Mouse (Mus musculus) heart, postnatal 4 days (tissue): ENCODE measurements around the gene Cep41. TPM values are rescaled to one million over a fixed set of nuclear protein-coding genes. Genes with fewer than 3 reads are reported as not detected.

Experiments
- DNase-seq: peaks from one replicate; pipeline ENCODE4 v3.0.0; 2021
- total RNA-seq, 2 experiments: library from RNA; stranded (reverse); gene quantifications; 2 replicates each; pipeline ENCODE4 v1.2.3; 2021

The Cep41 gene
- total RNA-seq, 2 experiments from 2014 or later = 4.2 to 8.0 TPM

DNA sequence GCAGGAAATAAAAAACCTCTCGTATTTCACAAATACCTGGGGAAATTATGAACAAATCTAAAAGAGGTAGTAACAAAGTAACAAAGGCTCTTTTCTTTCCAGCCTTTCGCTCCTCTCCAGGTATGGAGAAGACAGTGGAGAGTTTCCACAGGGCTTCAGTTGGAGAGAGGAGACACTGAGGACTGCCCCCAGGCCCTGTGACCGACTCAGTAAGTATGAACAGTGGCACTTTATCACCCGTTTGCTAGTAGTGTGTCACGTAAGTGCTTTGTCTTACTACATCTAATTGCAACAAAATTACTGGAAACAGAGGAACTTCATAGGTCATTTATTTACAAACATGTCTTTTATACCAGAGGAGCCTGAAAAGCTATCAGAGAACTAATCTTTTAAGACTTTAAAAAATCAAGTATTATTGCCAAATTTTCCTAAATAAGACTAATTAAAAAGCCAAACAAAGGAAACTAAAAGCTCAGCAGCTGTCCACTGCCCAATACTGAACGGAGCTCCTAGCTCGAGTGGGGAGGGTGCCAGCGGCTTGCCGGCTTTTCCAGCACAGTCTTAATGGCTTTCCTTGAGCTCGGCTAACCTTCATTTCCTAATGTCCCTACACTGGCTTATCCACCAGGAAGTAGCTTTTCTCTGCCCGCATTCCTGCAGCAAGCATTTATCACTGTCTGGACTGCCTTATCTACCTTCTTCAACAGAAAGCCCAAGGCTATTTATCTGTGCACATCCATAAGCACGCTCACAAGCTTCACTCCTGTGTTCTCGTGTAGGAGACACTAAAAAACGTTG is 19.6 kb downstream of the Cep41 start:
- peak; percentile 57 for DNase-seq

- DNase-seq = no peak
These were observed 21.9 kb downstream of the Cep41 start for GRCm38 (mm10) chr6:30671696-30672095.

- DNase-seq = no peak
These were observed 26.0 kb downstream of the Cep41 start for GRCm38 (mm10) chr6:30667585-30667984.

- no peak for DNase-seq
These were observed 27.5 kb downstream of the Cep41 start for GRCm38 (mm10) chr6:30666043-30666442.

DNA sequence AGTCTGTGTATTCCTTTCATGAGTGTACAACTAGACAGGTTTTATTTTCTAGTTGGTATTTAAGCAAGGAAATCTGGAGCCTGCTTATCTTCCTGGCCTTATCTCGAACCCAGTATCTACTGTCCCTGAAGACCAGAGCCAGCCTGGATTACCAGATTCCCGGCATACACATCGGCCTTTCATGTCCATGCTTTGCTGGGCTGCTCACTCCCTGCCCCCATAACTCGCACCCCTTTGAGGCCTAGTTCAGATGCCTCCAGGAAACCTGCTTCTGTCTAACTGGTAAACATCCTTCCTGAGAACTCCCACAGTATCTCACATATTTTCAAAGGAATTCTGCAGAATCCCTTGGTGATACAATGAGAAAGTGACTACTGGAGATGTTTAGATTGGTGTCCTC is 28.3 kb downstream of the Cep41 start:
- no peak for DNase-seq

- no peak for DNase-seq
These were observed 28.8 kb downstream of the Cep41 start for GRCm38 (mm10) chr6:30664776-30665175.

DNA sequence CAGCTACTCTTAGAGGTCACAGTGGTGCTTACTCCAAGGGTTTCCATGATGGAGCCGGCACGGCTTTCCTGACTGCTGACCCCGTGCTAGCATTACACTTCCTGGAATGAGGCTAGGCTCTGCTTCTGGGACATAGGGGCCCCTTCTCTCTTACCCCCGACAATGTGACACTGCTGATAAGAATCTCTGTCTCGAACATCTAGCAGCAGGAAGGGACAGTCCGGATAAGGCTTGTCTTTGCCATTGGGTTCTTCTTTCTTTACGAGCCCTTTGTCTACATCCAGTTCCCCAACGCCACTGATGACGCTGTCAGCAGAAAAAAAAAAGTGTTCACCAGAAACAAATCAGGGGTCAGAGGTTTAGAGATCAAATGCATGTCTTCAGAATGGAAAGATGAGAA is 34.9 kb downstream of the Cep41 start:
- no peak for DNase-seq

DNA sequence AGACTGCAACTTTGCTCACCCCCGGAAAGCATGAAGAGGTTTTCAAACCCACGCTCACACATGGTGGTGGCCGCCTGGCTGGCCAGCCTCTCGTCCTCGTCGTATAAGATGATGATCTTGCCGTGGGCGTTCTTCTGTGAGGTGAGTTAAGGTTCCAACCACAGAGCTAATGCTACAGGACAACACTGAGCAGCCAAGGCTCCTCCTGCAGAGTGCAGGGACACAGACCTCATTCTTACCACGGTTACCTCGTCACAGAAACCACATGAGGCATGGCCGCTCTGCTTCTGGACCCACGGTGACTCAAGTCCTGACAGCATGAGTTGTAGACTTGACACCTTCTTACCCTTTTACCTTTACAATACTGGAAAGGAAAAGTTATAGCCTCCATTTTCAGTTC is 36.3 kb downstream of the Cep41 start:
- DNase-seq = no peak

DNA sequence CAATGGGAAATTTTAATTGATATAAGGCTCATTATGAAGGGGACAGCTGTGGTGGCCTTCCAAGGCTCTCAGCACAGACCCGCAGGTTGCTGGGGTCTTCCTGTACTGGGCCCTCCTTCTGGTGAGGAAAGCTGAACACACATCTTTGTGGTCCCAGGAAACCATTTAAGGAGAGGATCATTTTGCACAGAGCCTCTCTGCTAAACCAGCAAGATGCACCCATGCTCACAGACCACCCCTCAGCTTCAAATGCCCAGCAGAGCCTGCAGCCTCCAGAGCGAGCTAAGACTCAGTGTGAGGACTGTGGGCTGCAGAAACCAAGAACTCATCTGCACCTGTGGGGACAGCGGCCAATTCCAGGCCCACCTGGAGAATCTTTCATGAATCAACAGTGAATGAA is 38.6 kb downstream of the Cep41 start:
- no peak for DNase-seq

- DNase-seq = no peak
These were observed 39.1 kb downstream of the Cep41 start for GRCm38 (mm10) chr6:30654402-30654859.

GRCm38 (mm10) chr6:30653518-30653917 is 40.0 kb downstream of the Cep41 start:
- DNase-seq = no peak

DNA sequence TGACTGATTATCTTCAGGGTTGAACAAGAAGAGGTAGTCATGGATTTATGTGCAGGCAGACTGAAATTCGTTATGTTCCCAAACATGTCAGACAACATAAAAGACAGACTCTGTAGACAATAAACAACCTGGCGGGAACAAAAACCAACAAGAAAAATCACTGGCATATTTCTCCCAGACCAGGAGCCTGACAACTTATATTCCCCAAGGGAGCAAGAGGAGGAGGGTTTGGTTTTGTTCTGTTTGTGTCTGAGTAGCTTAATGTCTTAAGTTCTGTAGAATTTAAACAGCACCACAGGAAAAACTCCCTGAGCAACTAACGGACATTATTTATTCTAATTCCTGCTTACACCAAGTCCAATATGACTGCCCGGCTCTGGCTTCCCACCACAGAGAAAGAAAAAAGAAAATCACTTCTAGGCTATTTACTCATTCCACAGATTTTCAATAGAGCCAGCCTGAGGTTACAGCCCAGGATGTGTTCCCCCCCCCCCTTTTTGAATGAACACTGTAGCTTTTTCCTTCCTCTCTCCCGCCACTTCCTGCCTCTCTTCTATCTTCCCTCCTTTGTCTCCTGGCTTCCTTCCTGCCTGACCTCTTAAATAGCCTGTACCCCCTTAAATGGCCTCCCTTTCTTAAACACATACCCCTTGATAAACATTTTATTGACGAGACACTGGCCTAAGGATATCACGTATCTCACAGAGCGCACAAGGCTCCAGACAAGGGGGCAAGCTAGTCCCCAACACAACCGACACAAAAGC is 40.9 kb downstream of the Cep41 start:
- DNase-seq = no peak

DNA sequence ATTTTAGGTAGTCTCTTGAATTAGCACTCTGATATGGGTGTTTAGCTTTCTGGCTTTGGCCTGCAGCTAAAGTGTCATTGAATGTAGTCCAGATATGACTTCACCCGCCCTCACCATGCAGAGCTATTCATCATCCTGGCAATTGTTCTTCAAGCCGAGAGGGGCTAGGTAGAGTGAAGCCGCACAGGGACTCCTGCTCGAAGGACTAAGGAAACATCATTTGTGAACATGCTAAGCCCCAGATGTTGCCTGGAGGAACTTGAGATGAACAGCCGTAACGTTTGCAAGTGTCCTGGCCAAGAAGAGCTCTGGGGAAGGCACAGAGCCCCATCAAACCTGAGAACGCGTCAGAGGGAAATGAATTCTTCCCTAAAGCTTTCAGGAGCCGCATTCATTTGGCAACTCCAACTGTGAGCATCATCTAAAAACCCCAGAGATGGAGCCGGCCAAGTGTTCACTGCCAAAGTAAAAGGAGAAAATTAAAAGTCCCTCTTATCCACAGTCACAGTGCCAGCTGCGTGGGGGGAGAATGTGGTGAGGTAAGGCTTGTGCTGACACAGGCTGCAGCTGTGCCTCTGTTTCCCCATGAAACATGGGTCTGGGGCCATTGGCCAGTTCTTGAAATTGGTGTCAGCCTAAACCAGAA is 43.8 kb downstream of the Cep41 start:
- peak; percentile 41 for DNase-seq

DNA sequence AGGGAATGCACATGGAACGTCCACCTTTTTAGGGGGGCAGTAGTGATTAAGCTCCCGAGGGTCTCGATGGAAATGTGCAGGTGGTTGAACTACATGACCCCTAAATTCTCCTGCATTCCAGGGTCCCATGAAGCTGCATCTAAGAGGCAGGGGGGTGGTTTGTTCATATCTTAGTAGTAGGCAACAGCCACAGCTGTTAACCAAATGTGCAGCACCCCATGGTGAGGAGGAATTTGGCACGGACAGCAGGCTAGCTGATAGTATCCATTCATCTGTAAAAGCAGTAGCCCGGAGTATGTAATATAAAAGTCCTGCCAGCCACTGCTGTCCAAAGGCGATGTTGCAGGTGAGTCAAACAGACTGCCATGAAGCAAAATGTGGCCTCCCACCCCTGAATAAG is 48.2 kb downstream of the Cep41 start:
- no peak for DNase-seq

DNA sequence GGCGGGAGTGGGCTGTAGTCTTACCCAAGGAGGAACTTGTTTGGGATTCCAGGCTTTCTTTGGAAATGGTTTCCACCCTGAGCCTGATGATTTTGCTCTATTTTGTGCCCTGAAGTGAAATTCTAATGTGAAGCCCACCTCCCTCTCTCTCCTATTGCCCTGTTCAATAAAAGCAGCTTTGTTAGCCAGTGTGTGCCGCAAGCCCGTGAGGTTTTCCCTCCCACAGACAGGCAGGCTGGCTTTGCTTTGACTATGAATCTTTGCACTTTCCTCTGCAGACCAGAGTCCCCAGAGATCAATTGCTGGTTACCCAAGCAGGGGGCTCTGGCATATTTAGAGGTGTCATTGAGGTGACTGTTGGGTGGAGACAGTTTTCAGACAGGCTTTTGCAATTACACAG is 49.1 kb downstream of the Cep41 start:
- no peak for DNase-seq

DNA sequence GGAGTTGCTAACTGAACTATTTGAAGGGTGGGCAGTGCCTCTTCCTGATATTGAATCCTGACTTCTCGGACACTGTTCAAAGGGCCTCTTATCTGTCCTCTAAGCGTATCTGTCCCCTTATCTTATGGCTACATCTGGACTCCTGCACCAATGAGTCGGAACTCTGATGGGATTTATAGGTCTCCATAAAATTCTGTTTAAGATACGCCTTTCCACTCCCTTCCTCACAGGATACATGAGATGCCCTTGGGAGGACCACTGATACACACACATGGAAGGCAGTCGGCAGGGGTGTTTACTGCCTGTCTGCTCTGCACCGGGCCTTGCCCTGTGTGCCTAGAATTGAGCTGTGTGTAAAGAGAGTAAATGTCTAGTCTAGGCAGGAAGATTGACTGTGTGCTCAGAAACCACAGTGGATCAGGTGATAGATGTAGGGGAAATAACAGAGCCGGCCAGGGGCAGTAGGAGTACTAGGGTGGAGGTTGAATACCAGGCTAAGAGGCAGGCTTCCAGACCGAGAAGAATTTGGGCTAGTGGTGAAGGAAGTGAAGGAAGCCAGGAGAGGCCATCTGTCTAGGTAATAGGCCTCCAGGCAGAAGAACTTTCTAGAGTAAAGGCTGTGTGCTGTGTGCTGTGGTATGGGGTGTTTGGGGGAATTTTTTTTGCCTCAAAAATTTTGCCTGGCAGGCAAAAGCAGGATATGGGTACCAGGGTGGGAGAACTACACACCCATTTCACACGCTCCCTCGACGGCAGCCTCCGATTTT is 49.7 kb downstream of the Cep41 start:
- DNase-seq = no peak

- no peak for DNase-seq
These were observed 54.8 kb downstream of the Cep41 start, which contains the start of gene Cpa1 for GRCm38 (mm10) chr6:30638674-30639268. Gene Cpa1 (plus strand): TSS chr6:30639218.

DNA sequence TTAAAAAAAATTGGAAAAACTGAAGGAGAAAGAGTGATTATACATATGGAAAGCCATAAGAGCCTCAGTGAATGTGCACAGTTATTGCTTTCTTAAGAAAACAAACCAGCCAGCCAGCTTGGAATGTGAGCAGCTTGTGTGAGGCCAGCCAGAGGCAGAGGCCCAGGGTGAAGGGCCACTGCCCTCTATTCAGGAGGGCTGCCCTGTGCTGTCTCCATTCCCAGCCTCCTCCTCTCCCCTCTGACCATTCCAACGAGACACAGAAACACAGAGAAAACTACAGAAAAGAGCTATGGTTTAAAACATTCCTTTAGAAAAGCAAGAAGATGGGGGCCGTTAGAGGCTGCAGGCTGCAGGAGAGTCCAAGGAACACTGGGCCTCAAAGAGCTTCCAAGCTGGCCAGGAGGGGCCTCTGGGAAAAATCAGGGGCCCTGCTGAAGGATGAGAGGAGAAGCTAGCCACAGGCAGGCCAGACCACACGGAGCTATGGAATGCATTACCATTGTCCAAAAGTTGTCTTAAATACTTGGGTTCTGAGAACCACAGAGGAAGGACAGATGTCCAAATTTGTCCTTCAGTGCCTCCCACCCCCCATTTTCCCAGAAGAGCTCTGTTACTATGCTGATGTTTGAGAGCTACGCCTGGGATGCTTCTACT is 57.2 kb downstream of the Cep41 start:
- no peak for DNase-seq

DNA sequence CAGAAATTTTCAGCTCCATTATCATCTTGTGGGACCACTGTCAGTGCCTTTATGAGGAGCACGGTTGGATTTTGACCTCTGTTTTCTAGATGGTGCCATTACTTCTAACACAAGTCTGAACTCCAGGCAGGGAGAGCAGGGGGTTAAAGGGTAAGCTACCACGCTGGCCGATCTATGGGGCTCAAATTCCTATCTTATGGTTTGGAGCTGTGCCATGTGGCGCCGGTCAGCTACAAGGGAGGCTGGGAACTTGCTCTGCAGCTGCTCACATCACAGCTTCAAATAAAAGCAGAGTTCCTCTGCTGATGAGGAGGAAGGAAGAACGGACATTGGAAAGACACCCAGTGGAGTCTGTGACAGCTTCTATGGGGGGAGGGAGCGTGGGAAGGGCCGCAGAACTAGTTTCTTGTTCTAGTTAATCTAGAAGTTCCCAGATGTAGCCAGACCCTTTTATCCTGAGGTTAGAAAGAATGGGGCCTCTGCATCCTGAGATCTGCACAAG is 58.1 kb downstream of the Cep41 start:
- DNase-seq = no peak

GRCm38 (mm10) chr6:30629989-30630388 is 63.6 kb downstream of the Cep41 start:
- DNase-seq = no peak

DNA sequence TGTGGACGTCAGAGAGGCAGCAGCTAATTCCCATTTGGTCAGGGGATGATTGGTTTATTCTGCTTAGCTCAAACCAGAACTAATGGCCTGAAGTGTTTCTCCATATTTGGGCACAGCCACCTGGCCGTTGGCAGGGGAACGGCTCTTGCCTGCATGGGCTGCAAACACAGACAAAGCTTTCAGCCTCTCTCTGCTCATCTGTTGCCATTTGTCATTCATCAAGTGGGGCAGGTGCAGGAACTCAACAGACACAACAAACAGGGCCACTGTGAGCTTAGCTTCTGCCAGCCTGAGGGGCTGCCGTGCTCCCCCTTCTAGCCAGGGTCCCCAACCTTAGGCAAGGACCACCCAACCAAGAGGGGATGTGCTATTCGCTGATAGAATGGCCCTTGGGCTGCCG is 65.4 kb downstream of the Cep41 start:
- no peak for DNase-seq
